Comparison of ENCODE assay signal across 26 mouse cellular contexts in genomic region chr2:132095821-132096220, GRCm38 (mm10). TPM values are rescaled to one million over a fixed set of nuclear protein-coding genes. Genes with fewer than 3 reads are reported as not detected.
DNase-seq lines count a peak whose midpoint lies in the region; ATAC-seq and TF ChIP-seq lines count a peak whose summit lies in the region.
"Had no signal": no experiment of that assay in that cellular context is flagged by ENCODE, and none has a peak within 500 bp of the region (broad histone marks: within the 10 kb centered on the region; RNA-seq: fewer than 3 reads in every experiment).

No protein-coding gene starts in this region.

- H3K9ac ChIP-seq in MEL (ENCODE audit: control insufficient read depth, low read depth, low read length, poor library complexity, severe bottlenecking) = no peak overlapping the region
- H3K9ac ChIP-seq in forebrain, embryonic 12.5 days = no peak overlapping the region
- H3K9ac ChIP-seq: embryonic facial prominence, embryonic 13.5 days; hindbrain, embryonic 12.5 days; limb, embryonic 12.5 days; liver, embryonic 13.5 days; midbrain, embryonic 15.5 days; stomach, embryonic 15.5 days had no signal

- no peaks in the 10 kb centered on the region for H3K9me3 ChIP-seq in MEL (replicated peaks; ENCODE audit: insufficient read depth, low read length)
- H3K9me3 ChIP-seq in forebrain, embryonic 12.5 days = no peaks in the 10 kb centered on the region
- H3K9me3 ChIP-seq: embryonic facial prominence, embryonic 13.5 days; heart, embryonic 10.5 days; hindbrain, embryonic 12.5 days; limb, embryonic 12.5 days; liver, embryonic 13.5 days; midbrain, embryonic 15.5 days; stomach, embryonic 15.5 days had no signal

- peaks cover 7 to 21% of the 10 kb centered on the region in 2 experiments; a peak in 2 of 4 replicates for H3K4me1 ChIP-seq in MEL (ENCODE audit: control insufficient read depth in 1 of 2, insufficient read depth in 2 of 2, low read length in 2 of 2)
- no peaks in the 10 kb centered on the region for H3K4me1 ChIP-seq in forebrain, embryonic 12.5 days
- H3K4me1 ChIP-seq: hindbrain, embryonic 12.5 days; limb, embryonic 12.5 days; midbrain, embryonic 15.5 days; stomach, embryonic 15.5 days had no signal

- peaks cover 0 to 15% of the 10 kb centered on the region in 2 experiments; a peak in 3 of 4 replicates for H3K36me3 ChIP-seq in MEL (ENCODE audit: control insufficient read depth in 1 of 2, insufficient read depth in 2 of 2, low read length in 2 of 2)
- 0 out of 2 replicates have a peak, but pooled peaks cover 4% of the 10 kb centered on the region for H3K36me3 ChIP-seq in forebrain, embryonic 12.5 days (replicated peaks)

- no peak for TF ChIP-seq CTCF in MEL (IDR thresholded peaks at IDR 0.05 in 2 of 3, conservative IDR thresholded peaks at IDR 0.05 in 1 of 3; ENCODE audit: control insufficient read depth in 1 of 3, insufficient read depth in 1 of 3, low read depth in 2 of 3, low read length in 3 of 3, poor library complexity in 1 of 3, severe bottlenecking in 1 of 3)

- 86% methylated on average over 6 of the region's 6 CpGs for WGBS in forebrain, embryonic 12.5 days

- TF ChIP-seq RAD21 in MEL (IDR thresholded peaks at IDR 0.05; ENCODE audit: low read depth, low read length) = no peak

- no peak overlapping the region for H3K4me3 ChIP-seq in MEL (ENCODE audit: control insufficient read depth in 1 of 2, insufficient read depth in 1 of 2, low read depth in 2 of 2, low read length in 2 of 2)
- H3K4me3 ChIP-seq in forebrain, embryonic 12.5 days (replicated peaks) = no peak overlapping the region
- H3K4me3 ChIP-seq: embryonic facial prominence, embryonic 13.5 days; heart, embryonic 10.5 days; hindbrain, embryonic 12.5 days; limb, embryonic 12.5 days; liver, embryonic 13.5 days; midbrain, embryonic 15.5 days; myocyte; stomach, embryonic 15.5 days had no signal

- peak; percentile 36 for DNase-seq in MEL (ENCODE audit: low read depth, low spot score)
- peak; percentile 48 for DNase-seq in lung, postnatal 10 days
- DNase-seq in adrenal gland, postnatal 4 days (ENCODE audit: low spot score in 2 of 2) = no peak
- DNase-seq in embryo, embryonic 10.5 days (ENCODE audit: low spot score) = no peak
- DNase-seq: adrenal gland, postnatal 14 days; cerebellum, adult 18-20 months; kidney, adult 2 months; kidney, postnatal 25 days; liver, embryonic 13.5 days; spleen, adult 18-20 months; thymus, adult 18-20 months; thymus, postnatal 4 days had no signal

- H3K27ac ChIP-seq in MEL (ENCODE audit: control insufficient read depth, low read depth, low read length) = no peak overlapping the region
- H3K27ac ChIP-seq in forebrain, embryonic 12.5 days = no peak overlapping the region
- H3K27ac ChIP-seq: embryonic facial prominence, embryonic 13.5 days; heart, embryonic 10.5 days; hindbrain, embryonic 12.5 days; limb, embryonic 12.5 days; liver, embryonic 13.5 days; midbrain, embryonic 15.5 days; stomach, embryonic 15.5 days had no signal

- peak; percentile 47 for ATAC-seq in granulocyte monocyte progenitor cell, adult 5-6 weeks (replicated peaks; ENCODE audit: poor library complexity, severe bottlenecking)
- peak; percentile 18; the same call in 1 of the 2 replicates for ATAC-seq in megakaryocyte progenitor cell, adult 5-6 weeks (replicated peaks; ENCODE audit: poor library complexity)
- ATAC-seq in forebrain, embryonic 12.5 days (ENCODE audit: low FRiP score) = no peak
- ATAC-seq: activated CD4-positive, CD25-positive, alpha-beta regulatory T cell, adult 4 months; forebrain, embryonic 16.5 days; inflammation-experienced regulatory T-cells, adult 6 months; midbrain, embryonic 15.5 days; Patski had no signal

- TF ChIP-seq EP300 in MEL (IDR thresholded peaks at IDR 0.05; ENCODE audit: low read depth in 1 of 2, low read length in 2 of 2) = no peak

- no peak for TF ChIP-seq POLR2A in MEL (IDR thresholded peaks at IDR 0.05; ENCODE audit: control insufficient read depth in 1 of 2, insufficient read depth in 1 of 2, low read depth in 1 of 2, low read length in 2 of 2, poor library complexity in 1 of 2)

- no peaks in the 10 kb centered on the region for H3K79me2 ChIP-seq in MEL (ENCODE audit: control insufficient read depth, insufficient read depth, low read length, poor library complexity)

- H3K27me3 ChIP-seq in MEL (ENCODE audit: control insufficient read depth in 1 of 2, insufficient read depth in 2 of 2, low read length in 2 of 2) = no peaks in the 10 kb centered on the region
- H3K27me3 ChIP-seq in forebrain, embryonic 12.5 days = no peaks in the 10 kb centered on the region
- H3K27me3 ChIP-seq: embryonic facial prominence, embryonic 13.5 days; hindbrain, embryonic 12.5 days; limb, embryonic 12.5 days; liver, embryonic 13.5 days; midbrain, embryonic 15.5 days; Patski; stomach, embryonic 15.5 days had no signal

- no peak overlapping the region for H3K4me2 ChIP-seq in forebrain, embryonic 12.5 days
- H3K4me2 ChIP-seq: embryonic facial prominence, embryonic 13.5 days; hindbrain, embryonic 12.5 days; limb, embryonic 12.5 days; liver, embryonic 13.5 days; midbrain, embryonic 15.5 days; stomach, embryonic 15.5 days had no signal

TF ChIP-seq in MEL, 35 proteins besides CTCF, POLR2A, EP300 and RAD21:
- TF ChIP-seq MEF2A (IDR thresholded peaks at IDR 0.05; ENCODE audit: extremely low read depth, insufficient replicate concordance, low read depth, low read length, poor library complexity, severe bottlenecking) = no peak
- no peak for TF ChIP-seq TCF12 (IDR thresholded peaks at IDR 0.05; ENCODE audit: low read depth, low read length)
- TF ChIP-seq SMC3 (IDR thresholded peaks at IDR 0.05; ENCODE audit: low read depth, low read length) = no peak
- TF ChIP-seq ELF1 (IDR thresholded peaks at IDR 0.05; ENCODE audit: low read depth, low read length) = no peak
- TF ChIP-seq CHD1 (IDR thresholded peaks at IDR 0.05; ENCODE audit: low read depth, low read length) = no peak
- TF ChIP-seq NELFE (IDR thresholded peaks at IDR 0.05; ENCODE audit: low read depth, low read length) = no peak
- TF ChIP-seq MAZ (IDR thresholded peaks at IDR 0.05; ENCODE audit: low read depth, low read length) = no peak
- no peak for TF ChIP-seq POLR2AphosphoS2 (IDR thresholded peaks at IDR 0.05; ENCODE audit: low read length)
- TF ChIP-seq MAX (IDR thresholded peaks at IDR 0.05; ENCODE audit: low read length) = no peak
- no peak for TF ChIP-seq TAL1 (IDR thresholded peaks at IDR 0.05; ENCODE audit: low read length)
- TF ChIP-seq ZMIZ1 (IDR thresholded peaks at IDR 0.05; ENCODE audit: low read depth, low read length) = no peak
- TF ChIP-seq NRF1 (IDR thresholded peaks at IDR 0.05; ENCODE audit: insufficient read depth, low read depth, low read length, poor library complexity, severe bottlenecking) = no peak
- no peak for TF ChIP-seq POLR2AphosphoS5 (IDR thresholded peaks at IDR 0.05; ENCODE audit: borderline replicate concordance, low read depth, low read length)
- TF ChIP-seq ZC3H11A (IDR thresholded peaks at IDR 0.05; ENCODE audit: low read depth, low read length) = no peak
- no peak for TF ChIP-seq CHD2 (IDR thresholded peaks at IDR 0.05; ENCODE audit: low read length)

RNA-seq across cellular contexts. Expression of gene Slc23a2, which starts 49.1 kb away (rescaled TPM):
- total RNA-seq in MEL (2012; rRNA removed) = 6.5 and 7.9 TPM in 2 replicates
- polyA plus RNA-seq in MEL (2012; ENCODE audit: insufficient read depth in 1 of 2, insufficient read length in 2 of 2, low read depth in 1 of 2, low replicate concordance in 2 of 2, missing spikeins in 1 of 2) = 10 to 100 TPM in 1 of 2 experiments, not detected in 1; 10.3 TPM
- total RNA-seq in granulocyte monocyte progenitor cell, adult 5-6 weeks (2014; fragmentation: Nextera tagmentation) = 4.5 and 12.5 TPM in 2 replicates
- 5.6 and 17.1 TPM in 2 replicates for total RNA-seq in granulocyte monocyte progenitor cell, adult 5-6 weeks (2017)
- 5.4 and 6.7 TPM in 2 replicates for total RNA-seq in megakaryocyte progenitor cell, adult 5-6 weeks (2015)
- 7.4 and 25.7 TPM in 2 replicates for total RNA-seq in megakaryocyte progenitor cell, adult 5-6 weeks (2017)
- total RNA-seq in adrenal gland, postnatal 4 days (2021) = 10 to 100 TPM; 60.4 to 67.4 TPM
- 14.6 and 18.5 TPM in 2 replicates for polyA plus RNA-seq in forebrain, embryonic 12.5 days (2016; fragmentation: Nextera tagmentation; extraction: Ambion mirVana)

Comparison
In these comparisons a context has a peak if more than half of its experiments do, and no peak if none do; other contexts are left out.
1. DNase-seq: peak in MEL (single experiment) and lung, postnatal 10 days (single experiment); none in adrenal gland, postnatal 4 days (0 of 2) and embryo, embryonic 10.5 days (single experiment).